Mouse (Mus musculus) CH12.LX (cell line): Measurements from ENCODE around the gene Cwc22. TPM values are rescaled to one million over a fixed set of nuclear protein-coding genes. Genes with fewer than 3 reads are reported as not detected.

Source experiments
- DNase-seq: peaks from one replicate; pipeline ENCODE4 v3.0.0-alpha.2; 2013; ENCODE audit errors: extremely low read depth
- H3K27ac ChIP-seq: 2 replicates; pipeline ENCODE4 v1.5.1; 2012; ENCODE audit warnings: low read depth, mild to moderate bottlenecking, control low read depth, moderate library complexity; ENCODE audit not compliant: insufficient read depth
- H3K27me3 ChIP-seq: replicated peaks from 2 replicates; pipeline ENCODE3; 2012; ENCODE audit warnings: inconsistent platforms
- H3K36me3 ChIP-seq, 2 experiments: replicated peaks in 1 of 2; 2 replicates each; pipeline versions ENCODE3 to v1.6.1; 2012; ENCODE audit warnings: inconsistent platforms in 1 of 2, low read length in 1 of 2, mild to moderate bottlenecking in 1 of 2, mixed read lengths in 1 of 2, moderate library complexity in 1 of 2; ENCODE audit not compliant: control insufficient read depth in 1 of 2, insufficient read depth in 1 of 2
- H3K4me1 ChIP-seq, 2 experiments: 2 replicates each; pipeline ENCODE4 v1.6.1; 2012; ENCODE audit warnings: inconsistent platforms in 1 of 2, moderate library complexity in 1 of 2; ENCODE audit not compliant: insufficient read depth in 2 of 2, control insufficient read depth in 1 of 2
- H3K4me2 ChIP-seq: 2 replicates; pipeline ENCODE4 v1.6.1; 2012; ENCODE audit warnings: low read depth, mild to moderate bottlenecking, control low read depth; ENCODE audit not compliant: poor library complexity, insufficient read depth, severe bottlenecking
- H3K4me3 ChIP-seq, 3 experiments: fragments of 150-350 bp in 1 of 3; sonication (generic) in 1 of 3; replicated peaks in 1 of 3; 2 replicates each; pipeline versions ENCODE3 to v1.5.1; 2011 to 2012; ENCODE audit warnings: low read depth in 2 of 3, low read length in 2 of 3, mild to moderate bottlenecking in 2 of 3, moderate library complexity in 2 of 3, control low read depth in 1 of 3, improper control_type of control experiment in 1 of 3, inconsistent platforms in 1 of 3, mixed read lengths in 1 of 3; ENCODE audit not compliant: poor library complexity in 1 of 3
- H3K79me2 ChIP-seq: replicated peaks from 2 replicates; pipeline ENCODE4 v1.6.1; 2012; ENCODE audit warnings: mild to moderate bottlenecking, moderate library complexity; ENCODE audit not compliant: control insufficient read depth, poor library complexity, insufficient read depth, severe bottlenecking; ENCODE audit errors: extremely low read depth
- H3K9ac ChIP-seq: 2 replicates; pipeline ENCODE4 v1.6.1; 2012; ENCODE audit warnings: low read depth, mild to moderate bottlenecking, control low read depth, moderate library complexity; ENCODE audit not compliant: insufficient read depth
- H3K9me3 ChIP-seq: replicated peaks from 2 replicates; pipeline ENCODE3; 2012; ENCODE audit warnings: low read length, inconsistent platforms, mixed read lengths
- BHLHE40 ChIP-seq: IDR thresholded peaks from 2 replicates; pipeline ENCODE4 v1.6.1; 2011; ENCODE audit warnings: mild to moderate bottlenecking, low read depth, low read length, improper control_type of control experiment
- CHD1 ChIP-seq: IDR thresholded peaks from 2 replicates; pipeline ENCODE4 v1.6.1; 2012; ENCODE audit warnings: low read depth, low read length, improper control_type of control experiment, inconsistent platforms
- CTCF ChIP-seq, 2 experiments: IDR thresholded peaks in 1 of 2; conservative IDR thresholded peaks in 1 of 2; 2 replicates each; pipeline ENCODE4 v1.5.1; 2011 to 2012; ENCODE audit warnings: low read depth in 2 of 2, low read length in 2 of 2, improper control_type of control experiment in 1 of 2, inconsistent platforms in 1 of 2, mild to moderate bottlenecking in 1 of 2, moderate library complexity in 1 of 2
- EP300 ChIP-seq: IDR thresholded peaks from 2 replicates; pipeline ENCODE4 v1.6.1; 2011; ENCODE audit warnings: low read length, improper control_type of control experiment
- JUND ChIP-seq: conservative IDR thresholded peaks from 2 replicates; pipeline ENCODE4 v1.6.1; 2011; ENCODE audit warnings: low read depth, low read length, improper control_type of control experiment
- MAFK ChIP-seq: IDR thresholded peaks from 2 replicates; pipeline ENCODE4 v1.6.1; 2011; ENCODE audit warnings: low read length, improper control_type of control experiment; ENCODE audit not compliant: insufficient replicate concordance
- MAX ChIP-seq: IDR thresholded peaks from 2 replicates; pipeline ENCODE4 v1.6.1; 2011; ENCODE audit warnings: low read length, improper control_type of control experiment
- MAZ ChIP-seq: IDR thresholded peaks from 2 replicates; pipeline ENCODE4 v1.6.1; 2012; ENCODE audit warnings: low read depth, mild to moderate bottlenecking, inconsistent platforms, low read length, improper control_type of control experiment, moderate library complexity
- MYC ChIP-seq: IDR thresholded peaks from 2 replicates; pipeline ENCODE4 v1.6.1; 2011; ENCODE audit warnings: low read depth, mild to moderate bottlenecking, improper control_type of control experiment, low read length
- POLR2A ChIP-seq: IDR thresholded peaks from 2 replicates; pipeline ENCODE4 v1.6.1; 2011; ENCODE audit warnings: low read depth, mild to moderate bottlenecking, improper control_type of control experiment, low read length
- SMC3 ChIP-seq: IDR thresholded peaks from 2 replicates; pipeline ENCODE4 v1.6.1; 2011; ENCODE audit warnings: low read depth, low read length, improper control_type of control experiment
- USF1 ChIP-seq: IDR thresholded peaks from 2 replicates; pipeline ENCODE4 v1.6.1; 2014; ENCODE audit warnings: low read depth, mild to moderate bottlenecking, inconsistent platforms, low read length, improper control_type of control experiment
- ZMIZ1 ChIP-seq: IDR thresholded peaks from 2 replicates; pipeline ENCODE4 v1.6.1; 2012; ENCODE audit warnings: low read depth, mild to moderate bottlenecking, inconsistent platforms, low read length, improper control_type of control experiment
- dilution Hi-C: fragments of 300-500 bp; cut with MboI; formaldehyde crosslinking; loops from 2 replicates; pipeline ENCODE4 v1.14.3; 2020; ENCODE audit warnings: low sequenced_read_pairs; ENCODE audit not compliant: extremely low pct_unique_long_range_greater_than_20kb, extremely low pct_ligation_motif_present
- in situ Hi-C: fragments of 300-500 bp; cut with MboI; formaldehyde crosslinking; loops from 3 replicates; pipeline ENCODE4 v1.14.3; 2019; ENCODE audit warnings: low sequenced_read_pairs, low pct_ligation_motif_present, low pct_unique_long_range_greater_than_20kb, mixed read lengths
- polyA plus RNA-seq: library from polyadenylated mRNA; unstranded; fragments of >175 nt; gene quantifications from 2 replicates; pipeline ENCODE4 v1.2.1, GENCODE M21; 2012; ENCODE audit warnings: low read depth; ENCODE audit not compliant: insufficient read length
- total RNA-seq, 2 experiments: library from RNA; depleted of rRNA; stranded (reverse); fragments of 300-350 nt in 1 of 2; fragments of >200 nt in 1 of 2; gene quantifications; 2 replicates each; pipeline ENCODE4 v1.2.3; 2012 to 2014

Gene Cwc22
- total and polyA plus RNA-seq, 3 experiments = 51.3 to 74.5 (median 53.2) TPM

- Histone ChIP-seq H3K4me3 (no peak overlapping the region), H3K4me2 (no peak overlapping the region), H3K79me2 (no peaks in the 10 kb centered on the region)
- dilution Hi-C loops = no loop called here
- in situ Hi-C loops = no loop called here
- TF ChIP-seq ZMIZ1 = no peak
- no peak for TF ChIP-seq CHD1
- TF ChIP-seq POLR2A = no peak
- no peak for TF ChIP-seq SMC3
- TF ChIP-seq, all 38 proteins: peak for 0
- Histone ChIP-seq H3K9me3 (peaks cover 42% of the 10 kb centered on the region), H3K36me3 (no peaks in the 10 kb centered on the region), H3K4me1 (no peaks in the 10 kb centered on the region), H3K9ac (no peak overlapping the region), H3K27me3 (no peaks in the 10 kb centered on the region), H3K27ac (no peak overlapping the region)
- DNase-seq = no peak
Observed at GRCm38 (mm10) chr2:77839587-77839986, 106.6 kb downstream of the Cwc22 start.

DNA sequence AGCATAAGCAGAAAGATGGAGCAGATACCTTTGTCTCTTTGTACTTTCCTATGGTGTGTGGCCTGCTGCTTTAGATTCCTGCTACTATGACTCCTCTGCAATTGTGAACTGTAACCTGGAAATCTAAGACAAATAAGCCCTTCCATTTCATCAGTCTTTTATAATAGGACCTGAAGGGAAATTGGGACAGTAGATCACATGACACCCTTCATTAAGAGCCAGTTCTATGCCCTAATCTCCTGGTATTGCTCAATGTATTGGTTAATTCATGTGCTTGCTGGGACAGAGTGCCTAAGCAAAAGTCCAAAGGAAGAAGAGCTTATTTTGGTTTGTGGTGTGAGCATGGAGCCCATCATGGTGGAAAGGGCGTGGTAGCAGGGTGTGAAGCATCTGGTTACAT is 107.5 kb downstream of the Cwc22 start:
- Histone ChIP-seq H3K79me2 (no peaks in the 10 kb centered on the region), H3K36me3 (no peaks in the 10 kb centered on the region), H3K4me3 (no peak overlapping the region), H3K27me3 (no peaks in the 10 kb centered on the region), H3K4me2 (no peak overlapping the region), H3K27ac (no peak overlapping the region), H3K9me3 (peaks cover 49% of the 10 kb centered on the region), H3K4me1 (no peaks in the 10 kb centered on the region), H3K9ac (no peak overlapping the region)
- DNase-seq = no peak
- dilution Hi-C loops (no loop called here), in situ Hi-C loops (no loop called here)
- TF ChIP-seq MYC = no peak

DNA sequence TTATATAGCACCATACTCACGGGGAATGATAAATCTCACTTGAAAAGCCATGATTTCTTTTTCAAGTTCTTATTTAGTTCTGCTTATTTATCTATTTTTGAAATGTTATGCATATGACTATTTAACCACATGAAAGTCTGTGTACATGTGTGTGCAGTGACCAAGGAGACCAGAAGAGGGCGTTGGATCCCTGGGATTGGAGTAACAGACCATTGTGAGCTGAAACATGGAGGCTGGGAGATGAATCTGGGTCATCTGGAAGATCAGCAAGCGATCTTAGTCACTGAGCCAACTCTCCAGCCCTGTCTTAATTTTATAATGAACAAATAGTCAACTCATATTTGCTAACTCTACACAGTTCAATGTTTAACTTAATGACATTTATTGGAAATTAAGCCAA is 110.4 kb downstream of the Cwc22 start:
- no peaks in the 10 kb centered on the region for H3K27me3 ChIP-seq
- H3K4me3 ChIP-seq = no peak overlapping the region
- no peaks in the 10 kb centered on the region for H3K4me1 ChIP-seq
- in situ Hi-C loops = no loop called here
- H3K9me3 ChIP-seq = peaks cover 42% of the 10 kb centered on the region
- no peaks in the 10 kb centered on the region for H3K36me3 ChIP-seq
- no peak for DNase-seq
- TF ChIP-seq JUND (no peak), MAX (no peak), MAFK (no peak), EP300 (no peak), POLR2A (no peak), BHLHE40 (no peak), CTCF (conservative IDR thresholded peaks at IDR 0.05 in 1 of 2, IDR thresholded peaks at IDR 0.05 in 1 of 2; ENCODE audit: low read depth in 2 of 2, low read length in 2 of 2) (no peak), USF1 (no peak), MYC (no peak), MAZ (no peak)
- H3K79me2 ChIP-seq = no peaks in the 10 kb centered on the region
- no peak overlapping the region for H3K9ac ChIP-seq
- no peak overlapping the region for H3K27ac ChIP-seq
- no peak overlapping the region for H3K4me2 ChIP-seq
- dilution Hi-C loops = no loop called here

Other genes with a start within 250 kb of the Cwc22 start
- gene Zfp385b, start 126.7 kb downstream of the Cwc22 start, total RNA-seq (2012; rRNA removed) = not detected in 2 replicates
- gene Zfp385b, start 126.7 kb downstream of the Cwc22 start, total RNA-seq (2014; rRNA removed) = not detected in 2 replicates
- gene Zfp385b, start 126.7 kb downstream of the Cwc22 start, polyA plus RNA-seq = not detected in 2 replicates